Mouse (Mus musculus): ENCODE measurements around the gene Crkl. TPM values are rescaled to one million over a fixed set of nuclear protein-coding genes. Genes with fewer than 3 reads are reported as not detected.

Gene Crkl
- polyA plus RNA-seq (2015; fragmentation: Nextera tagmentation; extraction: Ambion mirVana), result 30.8 and 35.8 TPM in 2 replicates

GRCm38 (mm10) chr16:17451541-17452372, at the start of gene Crkl:
Crkl (plus strand) TSS chr16:17451987.
- under 1% methylated on average over 63 of the region's 63 CpGs for WGBS (ENCODE audit: insufficient replicate concordance)
- Histone ChIP-seq H3K4me2 (peak within 1 kb of the TSS; percentile 91), H3K4me1 (replicated peaks) (peaks cover 32% of the 10 kb centered on the region), H3K9me3 (replicated peaks) (no peaks in the 10 kb centered on the region), H3K36me3 (peaks cover 17% of the 10 kb centered on the region), H3K4me3 (replicated peaks) (peak within 1 kb of the TSS; percentile 97), H3K27me3 (no peaks in the 10 kb centered on the region), H3K9ac (peak within 1 kb of the TSS; percentile 98), H3K27ac (peak within 1 kb of the TSS; percentile 94)
- peak; percentile 92 for ATAC-seq (ENCODE audit: low read depth)
- DNase-seq, result peak; percentile 98

GRCm38 (mm10) chr16:17402855-17403254, 48.9 kb upstream of the Crkl start:
- 49% methylated on average over 1 of the region's 1 CpGs for WGBS (ENCODE audit: insufficient replicate concordance)
- no peak overlapping the region for H3K27ac ChIP-seq
- DNase-seq (peak; percentile 48), ATAC-seq (ENCODE audit: low read depth) (no peak)
- H3K4me3 ChIP-seq (replicated peaks), result no peak overlapping the region
- H3K27me3 ChIP-seq, result no peaks in the 10 kb centered on the region
- H3K9ac ChIP-seq, result no peak overlapping the region
- H3K4me1 ChIP-seq (replicated peaks), result peaks cover 30% of the 10 kb centered on the region
- no peaks in the 10 kb centered on the region for H3K9me3 ChIP-seq (replicated peaks)
- H3K36me3 ChIP-seq, result peaks cover 3% of the 10 kb centered on the region; the same call in 1 of the 2 replicates
- H3K4me2 ChIP-seq, result no peak overlapping the region

- ATAC-seq (ENCODE audit: low read depth), result peak; percentile 65
- under 1% methylated on average over 22 of the region's 22 CpGs for WGBS (ENCODE audit: insufficient replicate concordance)
These were observed 46.5 kb upstream of the Crkl start for GRCm38 (mm10) chr16:17405271-17405696.

DNA sequence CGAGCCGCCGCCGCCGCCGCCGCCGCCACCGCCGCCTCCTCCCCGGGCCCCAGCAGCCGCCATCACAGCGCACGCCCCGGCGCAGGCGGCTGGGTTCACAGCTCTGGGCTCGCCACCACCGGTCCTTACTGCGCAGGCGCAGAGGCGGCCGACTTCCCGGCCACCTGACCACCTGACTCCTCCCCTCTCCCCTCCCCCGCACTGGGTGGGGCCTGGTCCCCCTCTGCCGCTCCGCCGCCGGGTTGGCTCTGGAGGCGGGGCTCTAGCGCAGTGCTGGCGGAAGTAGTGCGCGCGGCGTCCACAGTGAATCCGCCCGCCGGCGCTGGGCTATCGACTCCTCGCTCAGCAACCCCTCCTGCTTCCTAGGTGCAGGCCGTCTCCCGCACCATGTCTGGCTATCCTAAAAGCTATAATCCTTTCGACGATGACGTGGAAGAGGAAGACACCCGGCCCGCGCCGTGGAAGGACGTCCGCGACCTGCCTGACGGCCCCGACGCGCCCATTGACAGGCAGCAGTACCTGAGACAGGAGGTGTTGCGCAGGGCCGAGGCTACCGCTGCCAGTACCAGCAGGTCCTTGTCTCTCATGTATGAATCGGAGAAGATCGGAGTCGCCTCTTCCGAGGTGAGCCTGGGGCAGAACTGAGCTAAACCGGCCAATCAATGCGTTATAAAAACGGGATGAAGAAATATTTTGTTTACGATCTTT, 45.9 kb upstream of the Crkl start, which contains the start of the genes Snap29 and Pi4ka:
Gene Snap29 (plus strand): TSS at position 251 of the 708 bp plus-strand sequence.
Gene Pi4ka (minus strand): TSS at position 579 of the 708 bp plus-strand sequence.
- H3K9me3 ChIP-seq (replicated peaks), result no peaks in the 10 kb centered on the region
- no peaks in the 10 kb centered on the region for H3K27me3 ChIP-seq
- WGBS (ENCODE audit: insufficient replicate concordance), result under 1% methylated on average over 67 of the region's 69 CpGs
- H3K4me1 ChIP-seq (replicated peaks), result peaks cover 60% of the 10 kb centered on the region
- peak within 1 kb of the TSS; percentile 89 for H3K27ac ChIP-seq
- DNase-seq (peak; percentile 100), ATAC-seq (ENCODE audit: low read depth) (peak; percentile 97)
- peak within 1 kb of the TSS; percentile 83 for H3K9ac ChIP-seq
- H3K36me3 ChIP-seq, result peaks cover 10% of the 10 kb centered on the region; the same call in 1 of the 2 replicates
- peak within 1 kb of the TSS; percentile 87 for H3K4me2 ChIP-seq
- H3K4me3 ChIP-seq (replicated peaks), result peak within 1 kb of the TSS; percentile 82

More at GRCm38 (mm10) chr16:17405271-17405696, 46.5 kb upstream of the Crkl start:
- peak overlapping the region; percentile 82 for H3K4me3 ChIP-seq (replicated peaks)
- H3K4me1 ChIP-seq (replicated peaks), result peaks cover 54% of the 10 kb centered on the region
- H3K9ac ChIP-seq, result peak overlapping the region; percentile 81
- peak overlapping the region; percentile 81 for H3K27ac ChIP-seq
- peaks cover 10% of the 10 kb centered on the region; the same call in 1 of the 2 replicates for H3K36me3 ChIP-seq
- H3K27me3 ChIP-seq, result no peaks in the 10 kb centered on the region
- no peaks in the 10 kb centered on the region for H3K9me3 ChIP-seq (replicated peaks)
- H3K4me2 ChIP-seq, result peak overlapping the region; percentile 87
- peak; percentile 65 for DNase-seq

DNA sequence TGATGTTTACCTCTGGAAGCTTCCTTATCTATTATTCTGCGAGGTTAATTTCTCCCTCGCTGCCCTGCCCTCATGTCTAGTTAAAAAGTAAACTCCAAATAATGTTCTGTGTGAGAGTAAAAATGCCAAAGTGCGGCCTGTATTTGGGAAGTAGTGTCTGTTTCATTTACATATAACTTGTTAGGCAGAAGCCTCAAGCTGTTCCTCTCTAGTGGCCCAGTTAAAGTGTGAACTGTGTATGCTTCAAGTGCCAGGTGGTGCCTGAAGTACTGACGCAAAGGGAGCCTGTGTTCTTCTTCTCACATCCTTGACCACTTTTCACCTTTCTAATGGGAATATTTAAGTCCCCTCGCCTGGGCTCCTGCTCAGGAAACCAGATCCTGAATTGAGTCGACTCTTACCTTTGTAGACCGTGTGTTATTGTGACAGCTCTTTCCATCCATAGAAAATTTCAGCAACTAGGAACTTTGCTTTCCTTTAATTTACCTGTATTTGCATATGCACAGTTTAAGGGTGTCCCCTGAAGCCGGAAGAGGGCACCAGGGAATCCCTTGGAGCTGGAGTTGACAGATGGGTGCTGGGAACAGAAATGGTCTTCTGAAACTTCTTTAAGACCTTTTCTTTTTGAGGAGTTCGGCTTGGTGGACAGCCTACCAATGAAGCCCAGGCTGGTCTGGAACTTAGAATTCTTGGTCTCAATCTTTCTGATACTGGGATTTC, 45.1 kb upstream of the Crkl start:
- Histone ChIP-seq H3K9ac (peak overlapping the region; percentile 83), H3K9me3 (replicated peaks) (no peaks in the 10 kb centered on the region), H3K36me3 (peaks cover 10% of the 10 kb centered on the region; the same call in 1 of the 2 replicates), H3K4me2 (peak overlapping the region; percentile 81), H3K27me3 (no peaks in the 10 kb centered on the region), H3K4me1 (replicated peaks) (peaks cover 63% of the 10 kb centered on the region), H3K4me3 (replicated peaks) (peak overlapping the region; percentile 82), H3K27ac (peak overlapping the region; percentile 89)
- 37% methylated on average over 9 of the region's 9 CpGs for WGBS (ENCODE audit: insufficient replicate concordance)
- DNase-seq (no peak), ATAC-seq (ENCODE audit: low read depth) (no peak)

GRCm38 (mm10) chr16:17409046-17409445, 42.7 kb upstream of the Crkl start:
- Histone ChIP-seq H3K4me2 (no peak overlapping the region), H3K9me3 (replicated peaks) (no peaks in the 10 kb centered on the region), H3K27ac (no peak overlapping the region; the same call in 1 of the 2 replicates), H3K9ac (no peak overlapping the region), H3K4me1 (replicated peaks) (peaks cover 60% of the 10 kb centered on the region), H3K4me3 (replicated peaks) (no peak overlapping the region), H3K36me3 (peaks cover 6% of the 10 kb centered on the region; the same call in 1 of the 2 replicates), H3K27me3 (no peaks in the 10 kb centered on the region)
- WGBS (ENCODE audit: insufficient replicate concordance), result 82% methylated on average over 2 of the region's 2 CpGs
- ATAC-seq (ENCODE audit: low read depth) (no peak), DNase-seq (no peak)

DNA sequence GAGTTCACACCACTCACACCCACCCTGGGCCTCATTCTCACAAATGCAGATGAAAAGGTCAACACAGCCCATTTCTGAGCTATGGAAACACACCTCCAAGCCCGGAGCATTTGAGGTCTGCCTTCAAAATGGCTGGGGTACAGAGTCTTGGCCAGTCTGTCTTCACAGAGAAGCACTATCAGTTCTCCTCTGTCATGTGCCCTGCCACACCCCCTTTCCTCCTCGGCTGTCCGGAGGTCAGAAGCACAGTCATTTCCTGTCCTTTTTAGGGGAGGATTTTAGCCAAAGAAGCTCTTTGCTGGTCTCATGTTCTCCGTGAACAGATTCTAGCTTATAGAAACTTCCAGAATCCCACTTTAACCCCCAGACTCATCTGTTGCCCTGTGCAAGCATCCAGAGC, 41.6 kb upstream of the Crkl start:
- Histone ChIP-seq H3K27me3 (no peaks in the 10 kb centered on the region), H3K9ac (no peak overlapping the region), H3K9me3 (replicated peaks) (no peaks in the 10 kb centered on the region), H3K4me1 (replicated peaks) (peaks cover 49% of the 10 kb centered on the region), H3K4me2 (peak overlapping the region; percentile 21; the same call in 1 of the 2 replicates), H3K27ac (no peak overlapping the region), H3K4me3 (replicated peaks) (no peak overlapping the region), H3K36me3 (peaks cover 6% of the 10 kb centered on the region; the same call in 1 of the 2 replicates)
- no peak for ATAC-seq (ENCODE audit: low read depth)
- peak; percentile 17 for DNase-seq
- WGBS (ENCODE audit: insufficient replicate concordance), result 26% methylated on average over 4 of the region's 4 CpGs

- Histone ChIP-seq H3K27ac (no peak overlapping the region), H3K4me1 (replicated peaks) (no peaks in the 10 kb centered on the region), H3K9ac (no peak overlapping the region), H3K4me2 (no peak overlapping the region), H3K4me3 (replicated peaks) (no peak overlapping the region), H3K27me3 (no peaks in the 10 kb centered on the region), H3K36me3 (peaks cover 64% of the 10 kb centered on the region), H3K9me3 (replicated peaks) (no peaks in the 10 kb centered on the region)
- 76% methylated on average over 3 of the region's 3 CpGs for WGBS (ENCODE audit: insufficient replicate concordance)
- DNase-seq (no peak), ATAC-seq (ENCODE audit: low read depth) (no peak)
These were observed 28.8 kb upstream of the Crkl start for GRCm38 (mm10) chr16:17423021-17423420.

DNA sequence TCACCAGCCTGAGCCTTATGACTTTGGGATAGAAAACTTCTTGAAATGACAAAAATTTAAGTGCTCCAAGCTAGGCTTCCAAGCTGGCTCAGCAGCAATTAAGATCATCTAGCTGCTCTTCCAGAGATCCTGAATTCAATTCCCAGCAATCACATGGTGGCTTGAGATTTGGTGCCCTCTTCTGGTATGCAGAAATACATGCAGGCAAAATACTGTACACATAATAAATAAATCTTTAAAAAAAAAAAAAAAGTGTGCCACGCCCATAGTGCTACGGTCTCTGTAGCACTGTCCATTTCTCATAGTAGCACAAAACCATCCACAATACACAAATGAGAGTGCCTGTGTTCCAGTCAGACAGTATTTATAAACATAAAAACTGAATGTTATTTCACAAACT, 19.2 kb upstream of the Crkl start:
- no peak for DNase-seq

DNA sequence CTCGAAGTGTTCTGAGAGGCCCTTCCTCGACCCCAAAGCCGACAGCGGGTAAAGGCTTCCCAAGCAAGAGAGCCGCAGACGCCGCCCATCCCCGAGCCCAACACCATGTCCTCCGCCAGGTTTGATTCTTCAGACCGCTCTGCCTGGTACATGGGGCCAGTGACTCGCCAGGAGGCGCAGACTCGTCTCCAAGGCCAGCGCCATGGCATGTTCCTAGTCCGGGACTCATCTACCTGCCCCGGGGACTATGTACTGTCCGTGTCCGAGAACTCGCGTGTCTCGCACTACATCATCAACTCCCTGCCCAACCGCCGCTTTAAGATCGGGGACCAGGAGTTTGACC, 557 bp downstream of the Crkl start:
- Histone ChIP-seq H3K4me2 (peak overlapping the region; percentile 91), H3K27me3 (no peaks in the 10 kb centered on the region), H3K9me3 (replicated peaks) (no peaks in the 10 kb centered on the region), H3K9ac (peak overlapping the region; percentile 98), H3K4me3 (replicated peaks) (peak overlapping the region; percentile 97), H3K27ac (peak overlapping the region; percentile 94), H3K4me1 (replicated peaks) (peaks cover 38% of the 10 kb centered on the region), H3K36me3 (peaks cover 23% of the 10 kb centered on the region)
- ATAC-seq (ENCODE audit: low read depth) (peak; percentile 58), DNase-seq (peak; percentile 50)
- under 1% methylated on average over 24 of the region's 24 CpGs for WGBS (ENCODE audit: insufficient replicate concordance)

More for the DNA sequence above, 19.2 kb upstream of the Crkl start:
- 49% methylated on average over 2 of the region's 2 CpGs for WGBS (ENCODE audit: insufficient replicate concordance)
- no peak overlapping the region for H3K4me2 ChIP-seq
- no peak overlapping the region for H3K27ac ChIP-seq
- H3K27me3 ChIP-seq, result no peaks in the 10 kb centered on the region
- ATAC-seq (ENCODE audit: low read depth), result no peak
- peaks cover 14% of the 10 kb centered on the region for H3K36me3 ChIP-seq
- no peaks in the 10 kb centered on the region for H3K9me3 ChIP-seq (replicated peaks)
- H3K9ac ChIP-seq, result no peak overlapping the region
- H3K4me1 ChIP-seq (replicated peaks), result 0 out of 2 replicates have a peak, but pooled peaks cover 3% of the 10 kb centered on the region
- H3K4me3 ChIP-seq (replicated peaks), result no peak overlapping the region
